ENCODE assay signal across 17 mouse cellular contexts in the genomic region with DNA sequence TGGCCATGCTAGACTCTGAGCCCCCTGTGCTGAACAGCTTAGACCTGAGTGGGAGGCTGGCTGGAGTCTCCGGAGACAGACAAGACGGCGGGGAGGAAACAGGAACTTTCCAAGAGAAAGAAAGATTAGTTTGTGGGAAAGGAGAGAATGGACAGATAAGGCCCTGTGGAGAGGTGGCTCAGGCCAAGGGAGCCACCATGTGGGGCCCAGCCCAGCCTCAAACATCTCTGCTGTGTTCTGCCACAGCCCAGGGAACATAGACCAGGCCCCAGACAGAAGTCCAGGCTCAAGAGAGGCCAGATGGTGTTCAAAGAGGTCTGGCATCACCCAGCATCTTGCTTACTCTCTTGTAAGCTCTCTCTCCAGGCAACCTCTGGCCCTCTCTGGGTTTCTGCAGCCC. TPM values are rescaled to one million over a fixed set of nuclear protein-coding genes. Genes with fewer than 3 reads are reported as not detected.
A peak's percentile ranks its signal among the peaks of the same experiment; 100 is the strongest.
DNase-seq lines count a peak whose midpoint lies in the region; ATAC-seq lines count a peak whose summit lies in the region.
"Had no signal": no experiment of that assay in that cellular context is flagged by ENCODE, and none has a peak within 500 bp of the region (broad histone marks: within the 10 kb centered on the region; RNA-seq: fewer than 3 reads in every experiment).

No protein-coding gene starts in this region.

- no peak overlapping the region for H3K9ac ChIP-seq in heart, embryonic 12.5 days
- H3K9ac ChIP-seq in hindbrain, embryonic 16.5 days (ENCODE audit: low read depth, low read length): no peak overlapping the region
- no peak overlapping the region for H3K9ac ChIP-seq in hindbrain, embryonic 14.5 days
- no peak overlapping the region for H3K9ac ChIP-seq in midbrain, embryonic 11.5 days (ENCODE audit: low read length)
- H3K9ac ChIP-seq: forebrain, embryonic 13.5 days; intestine, embryonic 15.5 days; lung, embryonic 15.5 days; midbrain, embryonic 12.5 days; neural tube, embryonic 12.5 days had no signal

- H3K36me3 ChIP-seq in heart, embryonic 12.5 days: peaks cover 14% of the 10 kb centered on the region
- no peaks in the 10 kb centered on the region for H3K36me3 ChIP-seq in hindbrain, embryonic 16.5 days (ENCODE audit: control insufficient read depth, insufficient read depth, low read length)
- H3K36me3 ChIP-seq in hindbrain, embryonic 14.5 days (replicated peaks; ENCODE audit: control insufficient read depth, insufficient read depth): no peaks in the 10 kb centered on the region
- H3K36me3 ChIP-seq in midbrain, embryonic 10.5 days: no peaks in the 10 kb centered on the region
- H3K36me3 ChIP-seq in midbrain, embryonic 11.5 days (ENCODE audit: control insufficient read depth, insufficient read depth, low read length): no peaks in the 10 kb centered on the region
- H3K36me3 ChIP-seq: intestine, embryonic 15.5 days; midbrain, embryonic 12.5 days had no signal

- H3K4me3 ChIP-seq in heart, embryonic 12.5 days: no peak overlapping the region
- no peak overlapping the region for H3K4me3 ChIP-seq in hindbrain, embryonic 16.5 days (ENCODE audit: low read length)
- H3K4me3 ChIP-seq in hindbrain, embryonic 14.5 days (replicated peaks; ENCODE audit: low read length): no peak overlapping the region
- no peak overlapping the region for H3K4me3 ChIP-seq in midbrain, embryonic 10.5 days
- H3K4me3 ChIP-seq in midbrain, embryonic 11.5 days (ENCODE audit: low read depth, low read length): no peak overlapping the region
- H3K4me3 ChIP-seq: forebrain, embryonic 13.5 days; intestine, embryonic 15.5 days; lung, embryonic 15.5 days; midbrain, embryonic 12.5 days; neural tube, embryonic 12.5 days had no signal

- peak overlapping the region; percentile 92 for H3K27ac ChIP-seq in heart, embryonic 12.5 days (ENCODE audit: poor library complexity, severe bottlenecking)
- no peak overlapping the region for H3K27ac ChIP-seq in hindbrain, embryonic 16.5 days (ENCODE audit: low read depth, low read length)
- no peak overlapping the region for H3K27ac ChIP-seq in hindbrain, embryonic 14.5 days
- peak overlapping the region; percentile 38; the same call in 1 of the 2 replicates for H3K27ac ChIP-seq in midbrain, embryonic 10.5 days (replicated peaks)
- no peak overlapping the region for H3K27ac ChIP-seq in midbrain, embryonic 11.5 days (ENCODE audit: low read depth, low read length)
- H3K27ac ChIP-seq: forebrain, embryonic 13.5 days; intestine, embryonic 15.5 days; lung, embryonic 15.5 days; macrophage; midbrain, embryonic 12.5 days; neural tube, embryonic 12.5 days had no signal

- ATAC-seq in heart, embryonic 12.5 days (ENCODE audit: insufficient number of reproducible peaks, low FRiP score): peak; percentile 67
- ATAC-seq in hindbrain, embryonic 16.5 days: peak; percentile 41; the same call in 1 of the 2 replicates
- ATAC-seq in hindbrain, embryonic 14.5 days (ENCODE audit: low FRiP score): no peak
- no peak for ATAC-seq in midbrain, embryonic 11.5 days (ENCODE audit: low FRiP score)
- ATAC-seq: intestine, embryonic 15.5 days had no signal

- H3K9me3 ChIP-seq in heart, embryonic 12.5 days (replicated peaks): no peaks in the 10 kb centered on the region
- H3K9me3 ChIP-seq in hindbrain, embryonic 16.5 days (ENCODE audit: control insufficient read depth, low read length): no peaks in the 10 kb centered on the region
- H3K9me3 ChIP-seq in hindbrain, embryonic 14.5 days (ENCODE audit: control insufficient read depth, low read length): no peaks in the 10 kb centered on the region
- H3K9me3 ChIP-seq in midbrain, embryonic 10.5 days (replicated peaks): no peaks in the 10 kb centered on the region
- no peaks in the 10 kb centered on the region for H3K9me3 ChIP-seq in midbrain, embryonic 11.5 days (ENCODE audit: control insufficient read depth, low read length)
- H3K9me3 ChIP-seq: forebrain, embryonic 13.5 days; intestine, embryonic 15.5 days; lung, embryonic 15.5 days; midbrain, embryonic 12.5 days; neural tube, embryonic 12.5 days had no signal

- no peak overlapping the region for H3K4me2 ChIP-seq in heart, embryonic 12.5 days
- no peak overlapping the region for H3K4me2 ChIP-seq in hindbrain, embryonic 16.5 days (ENCODE audit: low read length)
- H3K4me2 ChIP-seq in hindbrain, embryonic 14.5 days (replicated peaks): no peak overlapping the region
- no peak overlapping the region for H3K4me2 ChIP-seq in midbrain, embryonic 11.5 days
- H3K4me2 ChIP-seq: forebrain, embryonic 13.5 days; intestine, embryonic 15.5 days; lung, embryonic 15.5 days; midbrain, embryonic 12.5 days; neural tube, embryonic 12.5 days had no signal

- H3K27me3 ChIP-seq in heart, embryonic 12.5 days (replicated peaks): no peaks in the 10 kb centered on the region
- H3K27me3 ChIP-seq in hindbrain, embryonic 16.5 days (replicated peaks; ENCODE audit: control insufficient read depth, insufficient read depth, low read length): no peaks in the 10 kb centered on the region
- H3K27me3 ChIP-seq in hindbrain, embryonic 14.5 days (ENCODE audit: control insufficient read depth, insufficient read depth, low read length): no peaks in the 10 kb centered on the region
- H3K27me3 ChIP-seq in midbrain, embryonic 10.5 days (ENCODE audit: low read depth, poor library complexity, severe bottlenecking): no peaks in the 10 kb centered on the region
- no peaks in the 10 kb centered on the region for H3K27me3 ChIP-seq in midbrain, embryonic 11.5 days (ENCODE audit: control insufficient read depth, insufficient read depth, low read length)
- H3K27me3 ChIP-seq: forebrain, embryonic 13.5 days; intestine, embryonic 15.5 days; lung, embryonic 15.5 days; neural tube, embryonic 12.5 days had no signal

- WGBS in heart, embryonic 12.5 days: 20% methylated on average over 3 of the region's 3 CpGs
- WGBS in hindbrain, embryonic 16.5 days: 68% methylated on average over 3 of the region's 3 CpGs
- 75% methylated on average over 3 of the region's 3 CpGs for WGBS in hindbrain, embryonic 14.5 days
- 66% methylated on average over 3 of the region's 3 CpGs for WGBS in midbrain, embryonic 10.5 days
- WGBS in midbrain, embryonic 11.5 days: 92% methylated on average over 3 of the region's 3 CpGs

- DNase-seq in heart, adult 9 months (ENCODE audit: low spot score in 2 of 2): no peak
- DNase-seq in hindbrain, embryonic 14.5 days (ENCODE audit: low spot score): no peak
- no peak for DNase-seq in midbrain, embryonic 10.5 days (ENCODE audit: low spot score)
- no peak for DNase-seq in midbrain, embryonic 11.5 days (ENCODE audit: low spot score, missing footprints)
- no peak for DNase-seq in adrenal gland, postnatal 10 days
- DNase-seq: cerebellum, adult 2 months; cerebellum, postnatal 36 days; gastrocnemius, postnatal 10 days; heart, postnatal 10 days had no signal

- H3K4me1 ChIP-seq in heart, embryonic 12.5 days (replicated peaks): peaks cover 76% of the 10 kb centered on the region
- H3K4me1 ChIP-seq in hindbrain, embryonic 16.5 days (ENCODE audit: control insufficient read depth, insufficient read depth, low read depth, low read length): no peaks in the 10 kb centered on the region; the same call in 1 of the 2 replicates
- H3K4me1 ChIP-seq in hindbrain, embryonic 14.5 days (replicated peaks; ENCODE audit: control insufficient read depth, insufficient read depth, low read length): no peaks in the 10 kb centered on the region
- H3K4me1 ChIP-seq in midbrain, embryonic 10.5 days: peaks cover 16% of the 10 kb centered on the region
- 0 out of 2 replicates have a peak, but pooled peaks cover 3% of the 10 kb centered on the region for H3K4me1 ChIP-seq in midbrain, embryonic 11.5 days (ENCODE audit: control insufficient read depth, insufficient read depth, low read length)

RNA-seq across cellular contexts. Expression of gene Wnt11, which starts 22.2 kb away (rescaled TPM):
- 26.3 and 31.0 TPM in 2 replicates for polyA plus RNA-seq in heart, embryonic 12.5 days (2016; fragmentation: Nextera tagmentation; extraction: Ambion mirVana)
- polyA plus RNA-seq in hindbrain, embryonic 16.5 days (2015; fragmentation: Nextera tagmentation; extraction: Ambion mirVana): 1.4 and 2.7 TPM in 2 replicates
- 2.0 and 2.3 TPM in 2 replicates for polyA plus RNA-seq in hindbrain, embryonic 14.5 days (2014; fragmentation: Nextera tagmentation; extraction: Ambion mirVana)
- polyA plus RNA-seq in midbrain, embryonic 10.5 days (2016; fragmentation: Nextera tagmentation; extraction: Ambion mirVana): 0.62 and 0.70 TPM in 2 replicates
- 0.61 and 0.71 TPM in 2 replicates for polyA plus RNA-seq in midbrain, embryonic 11.5 days (2014; fragmentation: Nextera tagmentation; extraction: Ambion mirVana)
- 1 to 10 TPM; 6.4 to 6.5 TPM for total RNA-seq in adrenal gland, postnatal 10 days (2021)
- polyA plus RNA-seq: macrophage had no signal

Comparison
In these comparisons a context has a peak if more than half of its experiments do, and no peak if none do; other contexts are left out.
1. ATAC-seq: peak in heart, embryonic 12.5 days (single experiment) and hindbrain, embryonic 16.5 days (single experiment); none in hindbrain, embryonic 14.5 days (single experiment) and midbrain, embryonic 11.5 days (single experiment).
2. H3K27ac ChIP-seq: peak in heart, embryonic 12.5 days (single experiment) and midbrain, embryonic 10.5 days (single experiment); none in hindbrain, embryonic 16.5 days (single experiment), hindbrain, embryonic 14.5 days (single experiment) and midbrain, embryonic 11.5 days (single experiment).